Mouse (Mus musculus) CH12.LX (cell line): Measurements from ENCODE around the gene Npas2. TPM values are rescaled to one million over a fixed set of nuclear protein-coding genes. Genes with fewer than 3 reads are reported as not detected.

Experiments used
- DNase-seq: peaks from one replicate; pipeline ENCODE4 v3.0.0-alpha.2; 2013; ENCODE audit errors: extremely low read depth
- H3K27ac ChIP-seq: 2 replicates; pipeline ENCODE4 v1.5.1; 2012; ENCODE audit warnings: low read depth, mild to moderate bottlenecking, control low read depth, moderate library complexity; ENCODE audit not compliant: insufficient read depth
- H3K27me3 ChIP-seq: replicated peaks from 2 replicates; pipeline ENCODE3; 2012; ENCODE audit warnings: inconsistent platforms
- H3K36me3 ChIP-seq, 2 experiments: replicated peaks in 1 of 2; 2 replicates each; pipeline versions ENCODE3 to v1.6.1; 2012; ENCODE audit warnings: inconsistent platforms in 1 of 2, low read length in 1 of 2, mild to moderate bottlenecking in 1 of 2, mixed read lengths in 1 of 2, moderate library complexity in 1 of 2; ENCODE audit not compliant: control insufficient read depth in 1 of 2, insufficient read depth in 1 of 2
- H3K4me1 ChIP-seq, 2 experiments: 2 replicates each; pipeline ENCODE4 v1.6.1; 2012; ENCODE audit warnings: inconsistent platforms in 1 of 2, moderate library complexity in 1 of 2; ENCODE audit not compliant: insufficient read depth in 2 of 2, control insufficient read depth in 1 of 2
- H3K4me2 ChIP-seq: 2 replicates; pipeline ENCODE4 v1.6.1; 2012; ENCODE audit warnings: low read depth, mild to moderate bottlenecking, control low read depth; ENCODE audit not compliant: poor library complexity, insufficient read depth, severe bottlenecking
- H3K4me3 ChIP-seq, 3 experiments: fragments of 150-350 bp in 1 of 3; sonication (generic) in 1 of 3; replicated peaks in 1 of 3; 2 replicates each; pipeline versions ENCODE3 to v1.5.1; 2011 to 2012; ENCODE audit warnings: low read depth in 2 of 3, low read length in 2 of 3, mild to moderate bottlenecking in 2 of 3, moderate library complexity in 2 of 3, control low read depth in 1 of 3, improper control_type of control experiment in 1 of 3, inconsistent platforms in 1 of 3, mixed read lengths in 1 of 3; ENCODE audit not compliant: poor library complexity in 1 of 3
- H3K79me2 ChIP-seq: replicated peaks from 2 replicates; pipeline ENCODE4 v1.6.1; 2012; ENCODE audit warnings: mild to moderate bottlenecking, moderate library complexity; ENCODE audit not compliant: control insufficient read depth, poor library complexity, insufficient read depth, severe bottlenecking; ENCODE audit errors: extremely low read depth
- H3K9ac ChIP-seq: 2 replicates; pipeline ENCODE4 v1.6.1; 2012; ENCODE audit warnings: low read depth, mild to moderate bottlenecking, control low read depth, moderate library complexity; ENCODE audit not compliant: insufficient read depth
- H3K9me3 ChIP-seq: replicated peaks from 2 replicates; pipeline ENCODE3; 2012; ENCODE audit warnings: low read length, inconsistent platforms, mixed read lengths
- CHD1 ChIP-seq: IDR thresholded peaks from 2 replicates; pipeline ENCODE4 v1.6.1; 2012; ENCODE audit warnings: low read depth, low read length, improper control_type of control experiment, inconsistent platforms
- CHD2 ChIP-seq: IDR thresholded peaks from 2 replicates; pipeline ENCODE4 v1.6.1; 2011; ENCODE audit warnings: low read length, improper control_type of control experiment
- HCFC1 ChIP-seq: IDR thresholded peaks from 2 replicates; pipeline ENCODE4 v1.6.1; 2012; ENCODE audit warnings: low read depth, mild to moderate bottlenecking, inconsistent platforms, low read length, improper control_type of control experiment
- JUN ChIP-seq: IDR thresholded peaks from 2 replicates; pipeline ENCODE4 v1.6.1; 2011; ENCODE audit warnings: low read depth, mild to moderate bottlenecking, low read length, improper control_type of control experiment, moderate library complexity; ENCODE audit not compliant: insufficient read depth
- JUND ChIP-seq: conservative IDR thresholded peaks from 2 replicates; pipeline ENCODE4 v1.6.1; 2011; ENCODE audit warnings: low read depth, low read length, improper control_type of control experiment
- KAT2A ChIP-seq: IDR thresholded peaks from 2 replicates; pipeline ENCODE4 v1.6.1; 2012; ENCODE audit warnings: low read length, improper control_type of control experiment, inconsistent platforms; ENCODE audit not compliant: insufficient replicate concordance
- MAZ ChIP-seq: IDR thresholded peaks from 2 replicates; pipeline ENCODE4 v1.6.1; 2012; ENCODE audit warnings: low read depth, mild to moderate bottlenecking, inconsistent platforms, low read length, improper control_type of control experiment, moderate library complexity
- MXI1 ChIP-seq: IDR thresholded peaks from 2 replicates; pipeline ENCODE4 v1.6.1; 2011; ENCODE audit warnings: mild to moderate bottlenecking, low read depth, low read length, improper control_type of control experiment
- NELFE ChIP-seq: IDR thresholded peaks from 2 replicates; pipeline ENCODE4 v1.6.1; 2011; ENCODE audit warnings: low read depth, low read length, improper control_type of control experiment
- POLR2AphosphoS2 ChIP-seq: IDR thresholded peaks from 2 replicates; pipeline ENCODE4 v1.6.1; 2011; ENCODE audit warnings: low read depth, low read length, improper control_type of control experiment
- RAD21 ChIP-seq: IDR thresholded peaks from 2 replicates; pipeline ENCODE4 v1.6.1; 2011; ENCODE audit warnings: low read depth, mild to moderate bottlenecking, low read length, improper control_type of control experiment, moderate library complexity
- SIN3A ChIP-seq: IDR thresholded peaks from 2 replicates; pipeline ENCODE4 v1.6.1; 2012; ENCODE audit warnings: low read length, improper control_type of control experiment, inconsistent platforms
- SMC3 ChIP-seq: IDR thresholded peaks from 2 replicates; pipeline ENCODE4 v1.6.1; 2011; ENCODE audit warnings: low read depth, low read length, improper control_type of control experiment
- TBP ChIP-seq: conservative IDR thresholded peaks from 2 replicates; pipeline ENCODE4 v1.6.1; 2011; ENCODE audit warnings: low read depth, low read length, improper control_type of control experiment
- ZC3H11A ChIP-seq: IDR thresholded peaks from 2 replicates; pipeline ENCODE4 v1.6.1; 2012; ENCODE audit warnings: low read depth, mild to moderate bottlenecking, inconsistent platforms, low read length, improper control_type of control experiment
- dilution Hi-C: fragments of 300-500 bp; cut with MboI; formaldehyde crosslinking; loops from 2 replicates; pipeline ENCODE4 v1.14.3; 2020; ENCODE audit warnings: low sequenced_read_pairs; ENCODE audit not compliant: extremely low pct_unique_long_range_greater_than_20kb, extremely low pct_ligation_motif_present
- in situ Hi-C: fragments of 300-500 bp; cut with MboI; formaldehyde crosslinking; loops from 3 replicates; pipeline ENCODE4 v1.14.3; 2019; ENCODE audit warnings: low sequenced_read_pairs, low pct_ligation_motif_present, low pct_unique_long_range_greater_than_20kb, mixed read lengths
- polyA plus RNA-seq: library from polyadenylated mRNA; unstranded; fragments of >175 nt; gene quantifications from 2 replicates; pipeline ENCODE4 v1.2.1, GENCODE M21; 2012; ENCODE audit warnings: low read depth; ENCODE audit not compliant: insufficient read length
- total RNA-seq, 2 experiments: library from RNA; depleted of rRNA; stranded (reverse); fragments of 300-350 nt in 1 of 2; fragments of >200 nt in 1 of 2; gene quantifications; 2 replicates each; pipeline ENCODE4 v1.2.3; 2012 to 2014

Npas2 gene
- total and polyA plus RNA-seq, 3 experiments, result 0.13 TPM; not detected in 2

DNA sequence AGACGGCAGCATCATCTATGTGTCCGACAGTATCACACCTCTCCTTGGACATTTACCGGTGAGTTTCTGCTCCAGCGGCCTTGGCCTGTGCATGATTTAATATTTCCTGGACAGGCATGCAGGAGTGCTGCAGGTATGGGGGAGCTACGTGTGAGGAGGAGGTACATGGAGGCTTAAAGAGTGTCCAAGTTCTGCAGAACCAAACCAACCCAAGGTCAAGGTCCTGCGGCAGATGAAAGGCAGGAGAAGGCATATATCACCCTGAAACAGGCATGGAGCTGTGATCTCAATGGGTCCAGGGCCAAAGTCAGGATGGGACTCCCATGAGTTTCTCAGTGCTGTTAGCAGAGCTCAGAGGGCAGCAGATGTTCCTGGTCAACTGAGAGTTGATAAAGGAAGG, 107.1 kb downstream of the Npas2 start:
- Histone ChIP-seq H3K27me3 (no peaks in the 10 kb centered on the region), H3K79me2 (no peaks in the 10 kb centered on the region; the same call in 1 of the 2 replicates), H3K4me2 (no peak overlapping the region), H3K9me3 (no peaks in the 10 kb centered on the region), H3K36me3 (peaks cover 0 to 1% of the 10 kb centered on the region in 2 experiments), H3K9ac (no peak overlapping the region), H3K4me1 (peaks cover 13 to 32% of the 10 kb centered on the region in 2 experiments), H3K27ac (no peak overlapping the region), H3K4me3 (no peak overlapping the region)
- no peak for TF ChIP-seq HCFC1
- TF ChIP-seq POLR2AphosphoS2, result no peak
- TF ChIP-seq TBP, result no peak
- no peak for TF ChIP-seq MXI1
- no peak for TF ChIP-seq MAZ
- no peak for TF ChIP-seq RAD21
- TF ChIP-seq ZC3H11A, result no peak
- TF ChIP-seq CHD1, result no peak
- TF ChIP-seq SIN3A, result no peak
- TF ChIP-seq KAT2A, result no peak
- TF ChIP-seq JUN, result no peak
- TF ChIP-seq SMC3, result no peak
- DNase-seq, result no peak
- in situ Hi-C loops (no loop called here), dilution Hi-C loops (no loop called here)

GRCm38 (mm10) chr1:39302246-39302645, 108.7 kb downstream of the Npas2 start:
- in situ Hi-C loops, result no loop called here
- Histone ChIP-seq H3K4me3 (no peak overlapping the region), H3K27me3 (no peaks in the 10 kb centered on the region), H3K9me3 (no peaks in the 10 kb centered on the region), H3K9ac (no peak overlapping the region), H3K4me2 (no peak overlapping the region), H3K79me2 (no peaks in the 10 kb centered on the region), H3K27ac (no peak overlapping the region), H3K4me1 (peaks cover 13 to 29% of the 10 kb centered on the region in 2 experiments), H3K36me3 (no peaks in the 10 kb centered on the region)
- TF ChIP-seq NELFE (no peak), CHD2 (no peak), RAD21 (no peak), JUND (no peak)
- no peak for DNase-seq
- dilution Hi-C loops, result no loop called here
